Comparison of ENCODE assay signal across 19 mouse cellular contexts in the genomic region with DNA sequence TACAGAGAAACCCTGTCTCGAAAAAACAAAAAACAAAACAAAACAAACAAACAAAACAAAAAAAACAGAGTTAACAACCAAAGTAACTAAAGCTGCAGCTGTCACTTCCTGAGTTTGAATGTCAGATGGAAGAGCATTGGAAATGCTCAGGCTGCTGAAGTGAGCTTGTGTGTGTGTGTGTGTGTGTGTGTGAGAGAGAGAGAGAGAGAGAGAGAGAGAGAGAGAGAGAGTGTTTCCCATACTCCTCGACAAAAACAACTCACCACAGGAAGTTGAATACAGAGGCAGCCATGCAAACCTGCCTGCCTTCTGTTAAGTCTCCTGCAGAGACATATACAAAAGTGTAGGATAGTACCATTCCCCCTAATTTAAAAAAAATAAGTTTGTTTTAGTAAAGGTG. TPM values are rescaled to one million over a fixed set of nuclear protein-coding genes. Genes with fewer than 3 reads are reported as not detected.
DNase-seq lines count a peak whose midpoint lies in the region; ATAC-seq and TF ChIP-seq lines count a peak whose summit lies in the region.
"Had no signal": no experiment of that assay in that cellular context is flagged by ENCODE, and none has a peak within 500 bp of the region (broad histone marks: within the 10 kb centered on the region; RNA-seq: fewer than 3 reads in every experiment).

No protein-coding gene starts in this region.

- TF ChIP-seq CTCF in thymus, adult 2 months (IDR thresholded peaks at IDR 0.05; ENCODE audit: borderline replicate concordance, control insufficient read depth, extremely low read depth, insufficient read depth, low read length, poor library complexity) = no peak

- no peaks in the 10 kb centered on the region for H3K27me3 ChIP-seq in thymus, adult 2 months (ENCODE audit: control insufficient read depth, insufficient read depth, low read length)
- H3K27me3 ChIP-seq in hindbrain, embryonic 10.5 days (ENCODE audit: insufficient read depth, poor library complexity, severe bottlenecking) = no peaks in the 10 kb centered on the region
- H3K27me3 ChIP-seq: forebrain, embryonic 13.5 days; heart, embryonic 13.5 days had no signal

- WGBS in thymus, adult 2 months = 38% methylated on average over 2 of the region's 2 CpGs
- WGBS in hindbrain, embryonic 10.5 days = 76% methylated on average over 2 of the region's 2 CpGs

- peak overlapping the region; percentile 91 for H3K27ac ChIP-seq in thymus, adult 2 months (ENCODE audit: control insufficient read depth, insufficient read depth, low read length)
- H3K27ac ChIP-seq in hindbrain, embryonic 10.5 days = no peak overlapping the region
- H3K27ac ChIP-seq: embryonic facial prominence, embryonic 10.5 days; forebrain, embryonic 13.5 days; hindbrain, embryonic 14.5 days had no signal

- no peak overlapping the region for H3K4me3 ChIP-seq in thymus, adult 2 months (ENCODE audit: control insufficient read depth, insufficient read depth, low read length)
- H3K4me3 ChIP-seq in hindbrain, embryonic 10.5 days = no peak overlapping the region
- H3K4me3 ChIP-seq: embryonic facial prominence, embryonic 10.5 days; forebrain, embryonic 13.5 days; heart, embryonic 13.5 days had no signal

- TF ChIP-seq POLR2A in thymus, adult 2 months (IDR thresholded peaks at IDR 0.05; ENCODE audit: control insufficient read depth, extremely low read depth, insufficient read depth, low read length, poor library complexity) = no peak

- DNase-seq in thymus, adult 2 months = no peak
- no peak for DNase-seq in thymus, postnatal 36 days
- peak; percentile 81 for DNase-seq in CD4-positive helper T cell, adult 2 months (ENCODE audit: low read depth, low spot score)
- no peak for DNase-seq in kidney, postnatal 25 days
- no peak for DNase-seq in hindbrain, embryonic 10.5 days (ENCODE audit: low spot score)
- no peak for DNase-seq in kidney, adult 8-10 months
- DNase-seq: adrenal gland, postnatal 10 days; B cell, adult 2 months; cerebellum, adult 11-12 months; cerebellum, postnatal 10 days; forebrain, postnatal 0 days; gastrocnemius, postnatal 14 days; heart, postnatal 14 days had no signal

- peak; percentile 46 for ATAC-seq in CD4-positive, CD25-positive, alpha-beta regulatory T cell, adult 4 months
- peak; percentile 46 for ATAC-seq in inflammation-experienced regulatory T-cells, adult 6 months
- ATAC-seq: forebrain, embryonic 13.5 days; forebrain, postnatal 0 days had no signal

- H3K36me3 ChIP-seq in thymus, adult 2 months (ENCODE audit: control insufficient read depth, insufficient read depth, low read length) = no peaks in the 10 kb centered on the region
- peaks cover 27% of the 10 kb centered on the region for H3K36me3 ChIP-seq in hindbrain, embryonic 10.5 days

- H3K9me3 ChIP-seq in hindbrain, embryonic 10.5 days = no peaks in the 10 kb centered on the region
- H3K9me3 ChIP-seq: embryonic facial prominence, embryonic 10.5 days; forebrain, embryonic 13.5 days; heart, embryonic 13.5 days had no signal

- H3K4me1 ChIP-seq in thymus, adult 2 months (replicated peaks; ENCODE audit: control insufficient read depth, insufficient read depth, low read length) = peaks cover 83% of the 10 kb centered on the region
- H3K4me1 ChIP-seq in hindbrain, embryonic 10.5 days (replicated peaks) = peaks cover 26% of the 10 kb centered on the region

RNA-seq across cellular contexts. Expression of gene Ppp2r5c, which starts 47.9 kb away (rescaled TPM):
- 83.1 and 83.7 TPM in 2 replicates for polyA plus RNA-seq in thymus, adult 2 months (2012; rRNA removed)
- 100 to 1,000 TPM; 490 to 635 TPM for polyA plus RNA-seq in CD4-positive, CD25-positive, alpha-beta regulatory T cell, adult 4 months (2017; shearing (Covaris generic))
- polyA plus RNA-seq in inflammation-experienced regulatory T-cells, adult 6 months (2017; shearing (Covaris generic)) = 100 to 1,000 TPM; 506 to 623 (median 523) TPM
- polyA plus RNA-seq in hindbrain, embryonic 10.5 days (2016; fragmentation: Nextera tagmentation; extraction: Ambion mirVana) = 139 and 146 TPM in 2 replicates
